Mouse (Mus musculus) kidney, embryonic 14.5 days (tissue): ENCODE results near the gene Kbtbd6. TPM values are rescaled to one million over a fixed set of nuclear protein-coding genes. Genes with fewer than 3 reads are reported as not detected.

ENCODE experiments used
- ATAC-seq: fragments of 200-750 bp; cut with Nextera tagmentation; 2 replicates; pipeline ENCODE4 v1.8.0; 2017; ENCODE audit warnings: moderate number of reproducible peaks, mild to moderate bottlenecking, moderate TSS enrichment, moderate library complexity; ENCODE audit not compliant: low FRiP score, low TSS enrichment
- H3K27ac ChIP-seq: fragments of 300-500 bp; sonication (generic); 2 replicates; pipeline ENCODE4 v1.5.1; 2014; ENCODE audit warnings: low read depth, mild to moderate bottlenecking, low read length, moderate library complexity, mixed read lengths
- H3K27me3 ChIP-seq: fragments of 300-500 bp; sonication (generic); 2 replicates; pipeline ENCODE4 v1.6.1; 2014; ENCODE audit warnings: mild to moderate bottlenecking, low read length; ENCODE audit not compliant: control insufficient read depth, insufficient read depth
- H3K36me3 ChIP-seq: fragments of 300-500 bp; sonication (generic); 2 replicates; pipeline ENCODE4 v1.6.1; 2014; ENCODE audit warnings: low read length, mixed read lengths; ENCODE audit not compliant: control insufficient read depth, insufficient read depth
- H3K4me1 ChIP-seq: fragments of 300-500 bp; sonication (generic); 2 replicates; pipeline ENCODE4 v1.6.1; 2014; ENCODE audit warnings: low read length, mixed read lengths; ENCODE audit not compliant: control insufficient read depth, insufficient read depth
- H3K4me2 ChIP-seq: fragments of 300-500 bp; sonication (generic); replicated peaks from 2 replicates; pipeline ENCODE4 v1.6.1; 2014; ENCODE audit warnings: low read depth, mild to moderate bottlenecking, low read length
- H3K4me3 ChIP-seq: fragments of 300-500 bp; sonication (generic); 2 replicates; pipeline ENCODE4 v1.5.1; 2014; ENCODE audit warnings: mild to moderate bottlenecking, low read length
- H3K9ac ChIP-seq: fragments of 300-500 bp; sonication (generic); 2 replicates; pipeline ENCODE4 v1.6.1; 2014; ENCODE audit warnings: low read depth, mild to moderate bottlenecking, low read length, moderate library complexity
- H3K9me3 ChIP-seq: fragments of 300-500 bp; sonication (generic); 2 replicates; pipeline ENCODE4 v1.6.1; 2016; ENCODE audit warnings: low read length; ENCODE audit not compliant: control insufficient read depth
- WGBS: fragments of 180-500 bp; shearing (Covaris S2); extraction: QIAGEN DNeasy Blood & Tissue Kit; methylation state at CpG from one replicate; pipeline ENCODE4 v1.1.7; 2014; 5-methylcytosine and 5-hydroxymethylcytosine counted together
- polyA plus RNA-seq: library from polyadenylated mRNA; unstranded; fragments of >200 nt; fragmentation: Nextera tagmentation; extraction: Ambion mirVana; gene quantifications from 2 replicates; pipeline ENCODE4 v1.2.1, GENCODE M21; 2014

The Kbtbd6 gene
- polyA plus RNA-seq, 1 experiment from 2014 or later, result 3.2 TPM

DNA sequence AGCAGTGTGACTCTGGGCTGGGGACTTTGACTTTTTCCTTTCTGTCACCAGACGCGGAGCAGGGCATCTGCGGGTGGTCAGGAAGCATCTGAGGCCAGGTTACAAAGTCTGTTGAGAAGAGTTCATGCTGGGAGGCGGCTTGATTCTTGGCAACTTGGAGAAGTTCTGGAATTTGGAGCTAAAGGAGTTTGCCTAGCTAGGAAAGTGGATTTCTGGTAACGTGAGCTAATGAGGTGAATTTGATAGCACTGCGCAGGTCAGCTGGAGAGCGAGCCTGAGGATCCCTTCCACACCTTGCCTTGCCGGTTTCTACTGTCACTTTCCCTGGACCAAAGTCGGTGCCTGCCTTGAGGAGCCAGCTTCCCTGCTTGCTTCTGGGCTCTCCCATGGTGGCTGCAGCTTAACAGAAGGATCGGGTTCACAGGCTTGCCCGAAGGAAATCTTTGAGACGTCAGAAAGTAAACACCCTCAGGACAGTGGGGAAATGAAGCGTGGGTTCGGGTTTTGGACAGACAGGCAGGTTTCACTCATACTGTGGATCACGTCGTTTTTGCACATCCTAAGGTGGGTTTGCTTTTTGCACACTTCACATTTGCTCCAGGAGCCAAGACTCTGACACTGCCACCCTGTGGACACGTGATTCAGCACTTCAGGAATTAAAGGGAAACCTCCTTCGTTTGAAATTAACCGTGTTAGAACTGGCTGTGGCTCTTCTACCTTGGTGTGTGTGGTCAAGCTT is 35.5 kb downstream of the Kbtbd6 start:
- 5% methylated on average over 19 of the region's 19 CpGs for WGBS
- no peaks in the 10 kb centered on the region for H3K9me3 ChIP-seq
- peak overlapping the region; percentile 53 for H3K4me2 ChIP-seq
- ATAC-seq, result peak; percentile 45
- H3K9ac ChIP-seq, result peak overlapping the region; percentile 35; the same call in 1 of the 2 replicates
- no peaks in the 10 kb centered on the region for H3K27me3 ChIP-seq
- peaks cover 22% of the 10 kb centered on the region for H3K4me1 ChIP-seq
- no peaks in the 10 kb centered on the region for H3K36me3 ChIP-seq
- H3K27ac ChIP-seq, result peak overlapping the region; percentile 18; the same call in 1 of the 2 replicates
- H3K4me3 ChIP-seq, result peak overlapping the region; percentile 31

DNA sequence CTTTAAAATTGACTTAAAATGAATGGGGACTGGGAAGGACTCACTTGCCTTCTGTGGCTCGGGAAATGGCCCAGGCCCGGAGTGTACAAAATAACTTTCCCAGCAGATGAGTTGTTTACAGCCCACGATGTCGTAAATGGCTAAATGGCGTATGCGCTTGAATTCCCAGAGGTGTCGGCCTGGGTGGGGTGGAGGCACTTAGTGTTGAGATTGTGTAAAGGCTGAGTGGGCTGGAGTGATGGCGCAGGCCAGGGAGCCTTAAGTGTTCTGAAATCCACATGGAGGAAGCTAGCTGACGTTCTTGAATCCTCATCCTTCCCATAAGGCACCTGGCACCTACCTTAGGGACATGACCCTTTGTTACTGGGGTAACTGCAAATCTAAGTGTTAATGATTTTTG is 36.9 kb downstream of the Kbtbd6 start:
- Histone ChIP-seq H3K4me1 (peaks cover 13% of the 10 kb centered on the region; the same call in 1 of the 2 replicates), H3K27me3 (no peaks in the 10 kb centered on the region), H3K36me3 (no peaks in the 10 kb centered on the region), H3K4me3 (no peak overlapping the region), H3K27ac (no peak overlapping the region), H3K9me3 (no peaks in the 10 kb centered on the region), H3K4me2 (no peak overlapping the region), H3K9ac (no peak overlapping the region)
- ATAC-seq, result no peak
- WGBS, result 53% methylated on average over 9 of the region's 9 CpGs

DNA sequence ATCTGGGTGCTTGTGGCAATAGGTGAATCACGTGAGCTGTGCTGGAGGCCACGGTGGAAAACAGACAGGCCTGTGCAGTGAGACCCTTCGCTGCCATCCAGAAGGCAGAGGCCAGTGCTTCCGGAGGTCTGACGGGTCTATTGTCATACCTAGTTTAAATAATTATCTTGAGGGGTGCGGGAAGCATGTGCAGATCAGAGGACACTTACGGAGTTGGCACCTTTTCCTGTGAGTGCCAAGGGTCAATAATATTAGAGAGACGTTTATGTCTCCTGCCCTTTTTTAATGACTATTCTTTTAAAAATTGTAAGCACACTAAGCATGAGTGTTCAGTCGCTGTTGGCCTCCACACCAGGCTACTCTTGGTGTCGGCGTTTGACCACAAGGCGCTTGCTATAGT is 37.5 kb downstream of the Kbtbd6 start:
- H3K4me2 ChIP-seq, result no peak overlapping the region
- H3K4me1 ChIP-seq, result peaks cover 13% of the 10 kb centered on the region; the same call in 1 of the 2 replicates
- H3K9me3 ChIP-seq, result no peaks in the 10 kb centered on the region
- no peaks in the 10 kb centered on the region for H3K36me3 ChIP-seq
- no peaks in the 10 kb centered on the region for H3K27me3 ChIP-seq
- no peak for ATAC-seq
- no peak overlapping the region for H3K27ac ChIP-seq
- H3K4me3 ChIP-seq, result no peak overlapping the region
- 71% methylated on average over 12 of the region's 12 CpGs for WGBS
- no peak overlapping the region for H3K9ac ChIP-seq

DNA sequence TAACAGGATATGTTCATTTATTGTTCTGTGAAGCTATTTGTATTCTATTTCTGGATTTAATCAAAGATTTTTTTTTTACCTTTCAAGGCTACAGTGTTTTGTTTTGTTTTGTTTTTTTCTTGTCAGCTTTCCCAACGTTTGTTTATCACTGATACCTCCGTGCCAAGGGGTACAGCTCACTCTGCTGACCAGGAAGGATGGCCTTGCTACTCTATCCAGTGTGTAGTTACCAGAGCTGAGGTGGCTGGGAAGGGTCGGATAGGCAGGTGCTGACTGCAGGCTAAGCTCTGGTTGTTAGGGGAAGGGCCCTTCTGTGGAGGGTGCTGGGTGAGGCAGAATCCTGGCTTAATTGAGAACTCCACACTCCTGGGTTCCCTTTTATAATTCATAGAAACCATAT is 38.6 kb downstream of the Kbtbd6 start:
- ATAC-seq, result no peak
- H3K27ac ChIP-seq, result no peak overlapping the region

DNA sequence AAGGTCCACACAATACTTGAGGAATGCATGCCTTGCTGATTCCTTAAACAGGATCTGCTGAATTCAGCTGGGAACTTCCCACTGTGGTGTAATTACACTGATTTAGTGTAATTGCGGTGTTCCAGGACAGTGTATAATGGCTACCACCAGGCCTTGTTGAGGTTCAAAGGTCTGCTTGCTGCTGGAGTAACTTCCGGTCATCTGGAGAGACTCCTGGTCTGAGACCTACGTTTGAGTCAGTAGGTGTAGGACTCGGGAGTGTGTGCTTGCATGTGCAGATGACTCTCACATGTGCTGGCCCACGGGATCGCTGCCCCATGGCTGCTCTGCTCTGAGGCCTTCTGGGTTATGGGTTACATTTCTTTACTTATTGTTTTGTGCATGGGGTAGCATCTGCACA is 42.7 kb downstream of the Kbtbd6 start:
- Histone ChIP-seq H3K36me3 (no peaks in the 10 kb centered on the region), H3K27me3 (no peaks in the 10 kb centered on the region), H3K9me3 (no peaks in the 10 kb centered on the region), H3K4me2 (no peak overlapping the region), H3K9ac (no peak overlapping the region), H3K4me3 (no peak overlapping the region), H3K27ac (no peak overlapping the region), H3K4me1 (no peaks in the 10 kb centered on the region)
- no peak for ATAC-seq
- WGBS, result 74% methylated on average over 6 of the region's 6 CpGs

More for the DNA sequence above, 38.6 kb downstream of the Kbtbd6 start:
- Histone ChIP-seq H3K9me3 (no peaks in the 10 kb centered on the region), H3K4me1 (peaks cover 13% of the 10 kb centered on the region; the same call in 1 of the 2 replicates), H3K4me3 (no peak overlapping the region), H3K9ac (no peak overlapping the region), H3K36me3 (no peaks in the 10 kb centered on the region), H3K4me2 (no peak overlapping the region), H3K27me3 (no peaks in the 10 kb centered on the region)
- 69% methylated on average over 3 of the region's 3 CpGs for WGBS

DNA sequence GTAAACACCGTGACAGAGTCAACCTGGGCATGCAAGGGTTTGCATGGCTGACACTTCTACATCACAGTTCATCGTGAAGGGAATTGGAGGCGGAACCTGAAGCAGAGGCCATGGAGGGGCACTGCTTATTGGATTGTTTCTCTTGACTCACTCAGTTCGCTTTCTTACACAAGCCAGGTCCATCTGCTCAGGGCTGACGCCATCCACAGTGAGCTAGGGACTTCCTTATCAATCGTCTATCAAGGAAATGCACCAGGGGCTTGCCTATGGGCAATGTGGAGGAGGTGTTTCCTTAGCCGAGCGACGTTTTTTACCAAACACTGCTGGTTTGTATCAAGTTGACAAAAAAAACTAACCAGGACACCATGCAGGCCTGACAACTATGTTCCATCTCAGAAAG is 47.7 kb downstream of the Kbtbd6 start:
- no peaks in the 10 kb centered on the region for H3K36me3 ChIP-seq
- H3K9ac ChIP-seq, result no peak overlapping the region
- WGBS, result 78% methylated on average over 9 of the region's 9 CpGs
- no peak for ATAC-seq
- H3K4me2 ChIP-seq, result no peak overlapping the region
- no peaks in the 10 kb centered on the region; the same call in 1 of the 2 replicates for H3K9me3 ChIP-seq
- no peak overlapping the region for H3K4me3 ChIP-seq
- H3K27ac ChIP-seq, result no peak overlapping the region
- H3K27me3 ChIP-seq, result no peaks in the 10 kb centered on the region
- no peaks in the 10 kb centered on the region for H3K4me1 ChIP-seq

DNA sequence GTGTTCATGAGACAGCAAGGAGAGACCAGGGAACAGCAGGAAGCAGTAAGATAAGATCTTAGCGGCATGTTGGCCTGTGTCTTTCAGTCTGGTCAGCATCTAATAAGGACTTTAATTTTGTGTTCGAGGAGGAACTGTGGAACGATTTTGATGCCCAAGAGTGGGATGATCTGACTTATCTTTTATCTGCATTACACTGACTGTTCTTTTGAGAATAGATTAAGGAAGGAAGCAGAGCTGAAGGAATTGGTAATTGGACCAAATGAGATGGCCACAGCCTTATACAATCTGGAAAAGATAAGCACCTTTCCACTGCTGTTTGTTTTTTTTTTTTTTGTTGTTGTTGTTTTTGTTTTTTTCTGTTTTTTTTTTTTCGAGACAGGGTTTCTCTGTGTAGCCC is 49.1 kb downstream of the Kbtbd6 start:
- H3K9me3 ChIP-seq, result no peaks in the 10 kb centered on the region; the same call in 1 of the 2 replicates
- no peak overlapping the region for H3K4me2 ChIP-seq
- no peaks in the 10 kb centered on the region for H3K4me1 ChIP-seq
- H3K4me3 ChIP-seq, result no peak overlapping the region
- ATAC-seq, result no peak
- H3K9ac ChIP-seq, result no peak overlapping the region
- no peaks in the 10 kb centered on the region for H3K27me3 ChIP-seq
- no peak overlapping the region for H3K27ac ChIP-seq
- WGBS, result 74% methylated on average over 4 of the region's 4 CpGs
- no peaks in the 10 kb centered on the region for H3K36me3 ChIP-seq

DNA sequence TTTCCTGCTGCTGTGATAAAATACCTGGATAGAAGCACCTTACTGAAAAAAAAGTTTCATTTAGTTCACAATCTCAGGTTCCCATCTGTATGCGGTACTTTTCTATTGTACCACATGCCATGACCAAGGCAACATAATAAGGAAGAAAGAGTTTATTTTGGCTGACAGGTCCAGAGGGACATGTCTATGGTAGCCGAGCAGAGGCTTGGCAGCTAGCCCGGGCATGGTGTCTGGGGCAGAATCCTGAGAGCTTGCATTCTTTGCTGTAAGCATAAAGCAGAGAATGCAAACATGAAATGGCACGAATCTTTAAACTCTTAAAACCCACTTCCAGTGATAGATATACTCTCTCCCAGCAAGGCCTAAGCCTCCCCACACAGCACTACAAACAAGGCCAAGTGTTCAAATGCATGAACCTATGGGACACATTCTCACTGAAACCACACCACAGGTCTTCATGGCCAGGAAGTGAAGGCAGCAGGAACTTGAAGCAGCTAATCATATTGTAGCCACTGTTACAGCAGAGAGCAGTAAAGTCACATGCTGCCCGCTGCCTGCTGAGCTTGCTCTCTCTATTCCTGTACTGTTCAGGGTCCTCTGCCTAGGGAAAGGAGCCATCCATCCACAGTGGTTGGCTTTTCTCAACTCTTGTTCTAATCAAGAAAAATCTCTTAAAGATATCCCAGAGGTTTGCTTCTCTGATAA is 51.9 kb downstream of the Kbtbd6 start:
- no peaks in the 10 kb centered on the region for H3K27me3 ChIP-seq
- no peaks in the 10 kb centered on the region for H3K36me3 ChIP-seq
- H3K9ac ChIP-seq, result no peak overlapping the region
- no peaks in the 10 kb centered on the region for H3K4me1 ChIP-seq
- ATAC-seq, result no peak
- H3K27ac ChIP-seq, result no peak overlapping the region
- no peaks in the 10 kb centered on the region; the same call in 1 of the 2 replicates for H3K9me3 ChIP-seq
- no peak overlapping the region for H3K4me3 ChIP-seq
- 72% methylated on average over 5 of the region's 5 CpGs for WGBS
- no peak overlapping the region for H3K4me2 ChIP-seq
